Mouse (Mus musculus) megakaryocyte, embryonic 14.5 days (primary cell): ENCODE data around the gene Slc16a9.

Experiments
- FLI1 ChIP-seq: IDR thresholded peaks from 2 replicates; pipeline ENCODE4 v1.6.1; 2012; ENCODE audit warnings: low read length, inconsistent platforms, mixed read lengths
- GATA1 ChIP-seq: IDR thresholded peaks from 3 replicates; pipeline ENCODE4 v1.6.1; 2012; ENCODE audit warnings: mixed read lengths, low read length, inconsistent platforms, borderline replicate concordance

DNA sequence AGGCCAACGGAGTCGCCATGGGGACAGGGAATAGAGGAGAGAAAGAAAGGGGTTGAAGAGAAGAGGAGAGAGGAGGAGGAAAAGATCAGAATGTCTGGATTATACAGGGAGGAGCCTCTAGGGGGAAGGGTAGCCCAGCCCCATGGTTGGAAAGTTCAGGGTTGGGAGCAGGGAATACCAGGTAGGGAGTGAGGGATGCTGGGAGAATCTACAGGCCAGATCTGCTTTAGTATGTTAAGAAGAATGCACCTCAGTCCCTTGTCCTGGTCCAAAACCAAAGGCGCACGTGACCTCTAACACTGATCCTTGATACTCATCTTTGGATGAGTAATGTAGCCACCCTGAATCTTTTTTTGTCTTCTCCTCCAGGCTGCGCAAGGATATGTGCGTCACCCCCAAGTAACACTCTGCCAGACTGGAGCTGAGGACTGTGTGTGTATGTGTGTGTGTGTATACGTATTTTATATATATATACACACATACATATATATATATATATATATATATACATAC lies 45.9 kb upstream of the Slc16a9 start:
- TF ChIP-seq GATA1 (no peak), FLI1 (no peak)
